Mouse (Mus musculus) hindlimb bud, embryonic 11.5 days (tissue): ENCODE measurements around the gene Rras2.

ENCODE experiments used
- DNase-seq: peaks from one replicate; pipeline ENCODE4 v3.0.0-alpha.2; 2012; ENCODE audit warnings: low read depth, low spot score; ENCODE audit errors: extremely low spot score

Gene Rras2

DNA sequence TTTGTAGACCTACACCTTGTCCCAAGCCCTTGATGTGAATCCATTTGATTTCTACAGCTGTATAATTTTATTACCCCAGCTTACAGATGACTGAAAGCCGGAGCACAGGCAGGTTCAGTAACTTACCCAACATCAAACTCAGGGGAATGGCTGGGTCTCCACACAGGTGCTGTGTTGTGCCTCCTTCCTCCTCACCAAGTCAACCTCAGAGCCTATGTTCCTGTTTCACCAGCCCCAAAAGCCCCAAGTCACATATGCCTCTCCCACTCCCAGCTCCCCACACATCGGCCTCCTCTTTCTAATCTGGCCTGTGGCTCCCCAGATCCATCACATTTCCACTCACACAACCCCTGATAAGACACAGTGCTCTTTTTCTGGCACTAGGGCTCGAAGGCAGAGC lies 2.6 kb downstream of the Rras2 start:
- DNase-seq, result no peak

DNA sequence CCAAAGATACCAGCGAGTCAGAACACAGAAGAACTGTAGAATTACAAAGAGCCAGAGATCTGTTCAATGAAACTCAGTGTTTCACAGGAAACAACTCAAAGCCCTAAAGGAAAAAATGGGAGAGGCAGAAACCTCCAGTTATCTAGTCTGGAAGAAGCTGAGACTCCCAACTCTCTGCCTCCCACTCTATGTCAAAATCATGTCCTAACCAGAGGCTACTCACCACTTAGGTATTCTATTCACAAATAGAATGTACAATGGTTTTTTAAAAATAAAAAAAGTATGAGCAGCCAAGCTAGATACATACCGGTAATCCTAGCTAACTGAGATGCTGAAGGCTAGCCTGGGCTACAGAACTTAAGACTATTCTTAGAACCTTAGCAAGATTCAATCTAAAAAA lies 3.3 kb downstream of the Rras2 start:
- no peak for DNase-seq

DNA sequence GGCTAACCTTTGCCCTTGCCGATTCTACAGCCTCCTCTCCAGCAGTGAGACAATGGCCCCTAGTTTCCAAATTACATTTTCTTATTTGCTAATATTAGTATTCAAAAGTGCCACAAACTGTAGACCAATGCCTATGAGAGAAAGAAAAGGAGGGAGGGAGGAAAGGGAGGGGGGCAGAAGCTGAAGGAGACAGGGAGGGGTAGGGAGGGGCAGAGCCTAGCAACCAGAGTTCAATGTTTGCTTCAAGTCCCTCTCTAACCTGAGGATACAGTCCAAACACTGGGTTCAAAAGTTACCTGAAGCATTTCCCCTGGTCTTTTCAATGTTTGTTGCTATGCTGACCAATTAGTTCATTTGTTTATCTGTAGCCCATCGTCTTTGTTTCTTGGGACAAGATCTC lies 7.1 kb downstream of the Rras2 start:
- DNase-seq, result no peak

DNA sequence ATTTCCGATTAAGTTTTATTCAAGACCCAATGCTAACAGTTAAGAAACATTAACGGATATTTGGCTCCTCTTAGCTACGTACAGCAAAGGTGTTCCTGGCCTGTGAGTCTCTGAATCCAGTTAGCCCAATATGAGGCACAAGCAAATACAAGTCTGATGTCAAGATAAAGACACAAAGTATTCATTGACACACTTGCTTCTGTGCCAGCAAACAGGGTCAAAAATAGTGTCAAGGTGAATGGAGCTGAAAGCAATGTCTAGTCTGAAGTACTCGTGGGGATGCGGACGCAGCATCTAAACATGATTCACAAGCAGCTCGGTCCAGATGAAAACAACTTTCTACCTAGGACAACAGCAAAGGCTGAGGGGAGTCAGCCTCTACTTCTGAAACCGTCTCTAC lies 11.7 kb downstream of the Rras2 start:
- DNase-seq, result no peak

DNA sequence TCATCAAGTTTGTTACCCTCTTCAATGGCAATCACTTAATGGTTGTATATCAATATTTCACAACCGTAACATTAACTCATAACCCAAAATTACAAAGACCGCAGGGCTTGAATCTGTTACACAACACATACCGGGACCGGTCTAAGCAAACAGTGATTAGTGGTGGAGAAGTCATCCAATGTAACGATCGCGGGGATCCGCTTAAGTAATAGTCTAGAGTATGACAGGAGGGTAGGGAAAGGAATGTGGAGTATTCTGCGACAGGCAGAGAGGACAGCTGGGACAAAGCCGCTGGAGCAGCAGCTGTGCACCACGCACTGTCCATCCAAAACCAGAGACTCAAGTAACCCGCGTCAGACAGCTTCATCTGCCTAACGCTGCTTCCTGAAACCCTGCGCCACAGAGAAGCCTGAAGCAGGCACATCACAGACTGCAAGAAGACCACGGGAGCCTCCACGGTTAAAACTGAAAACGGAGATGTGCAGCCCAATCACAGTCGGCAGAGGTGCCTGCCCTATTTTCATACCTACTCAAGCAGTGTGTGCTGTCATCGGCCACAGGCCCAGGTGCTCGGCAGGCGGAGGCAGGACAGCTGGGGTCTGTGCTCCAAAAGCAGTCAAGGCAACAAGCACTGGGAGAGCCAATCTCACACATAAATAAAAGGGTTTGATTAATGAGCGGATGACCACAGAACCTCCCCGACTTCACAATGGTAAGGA lies 13.8 kb downstream of the Rras2 start:
- DNase-seq, result no peak

DNA sequence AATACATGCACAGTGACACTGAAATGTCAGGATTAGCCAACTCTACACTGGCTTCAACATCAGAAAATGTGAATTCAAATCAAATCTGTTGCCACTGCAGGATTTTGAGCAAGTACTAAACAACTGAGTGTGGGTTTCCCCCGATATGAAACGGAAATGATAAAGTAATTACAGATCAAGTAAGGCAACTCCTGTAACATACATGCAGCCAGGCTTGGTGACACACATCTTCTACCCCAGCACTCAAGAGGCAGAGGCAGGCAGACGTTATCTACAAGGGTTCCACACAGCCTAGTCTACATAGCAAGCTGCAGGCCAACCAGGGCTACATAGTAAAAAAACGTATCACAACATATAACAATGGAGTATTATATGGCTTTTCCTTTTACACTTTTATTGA lies 14.4 kb downstream of the Rras2 start:
- DNase-seq, result no peak

DNA sequence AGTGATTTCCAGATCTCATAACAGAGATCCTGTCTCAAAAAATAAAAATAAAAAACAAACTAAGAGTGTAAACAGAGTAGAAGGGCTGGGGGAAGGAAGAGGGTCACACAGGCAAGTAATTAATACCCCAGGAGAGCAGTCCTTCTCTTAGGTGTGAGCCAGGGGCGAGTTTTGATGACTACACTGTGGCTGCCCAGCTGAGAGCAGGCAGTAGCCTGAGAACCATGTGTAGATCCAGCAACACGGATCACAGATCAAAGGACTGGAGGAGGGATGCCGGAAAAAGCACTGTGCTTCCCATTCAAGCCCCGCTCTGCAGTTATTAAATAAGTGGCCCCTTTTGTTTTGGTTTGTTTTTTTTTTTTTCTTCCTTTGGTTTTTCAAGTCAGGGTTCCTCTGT lies 15.0 kb downstream of the Rras2 start:
- no peak for DNase-seq

DNA sequence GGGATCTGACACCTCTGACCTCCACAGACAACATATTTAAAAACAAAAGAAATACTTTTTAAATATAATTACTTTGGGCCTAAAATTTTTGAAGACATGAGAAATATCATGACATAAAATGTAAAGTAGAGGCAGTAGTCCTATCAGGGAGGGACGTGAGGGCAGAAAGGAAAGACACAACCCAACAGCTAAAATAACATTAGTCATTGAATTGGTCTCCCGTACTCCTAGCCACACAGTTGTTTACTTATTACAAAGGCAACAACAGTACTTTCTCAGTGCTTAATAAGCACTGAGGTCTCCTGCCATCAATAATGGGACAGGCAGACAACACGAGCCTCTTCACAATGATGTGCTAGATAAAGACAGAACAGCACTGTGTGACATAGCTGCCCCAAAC lies 16.2 kb downstream of the Rras2 start:
- no peak for DNase-seq

DNA sequence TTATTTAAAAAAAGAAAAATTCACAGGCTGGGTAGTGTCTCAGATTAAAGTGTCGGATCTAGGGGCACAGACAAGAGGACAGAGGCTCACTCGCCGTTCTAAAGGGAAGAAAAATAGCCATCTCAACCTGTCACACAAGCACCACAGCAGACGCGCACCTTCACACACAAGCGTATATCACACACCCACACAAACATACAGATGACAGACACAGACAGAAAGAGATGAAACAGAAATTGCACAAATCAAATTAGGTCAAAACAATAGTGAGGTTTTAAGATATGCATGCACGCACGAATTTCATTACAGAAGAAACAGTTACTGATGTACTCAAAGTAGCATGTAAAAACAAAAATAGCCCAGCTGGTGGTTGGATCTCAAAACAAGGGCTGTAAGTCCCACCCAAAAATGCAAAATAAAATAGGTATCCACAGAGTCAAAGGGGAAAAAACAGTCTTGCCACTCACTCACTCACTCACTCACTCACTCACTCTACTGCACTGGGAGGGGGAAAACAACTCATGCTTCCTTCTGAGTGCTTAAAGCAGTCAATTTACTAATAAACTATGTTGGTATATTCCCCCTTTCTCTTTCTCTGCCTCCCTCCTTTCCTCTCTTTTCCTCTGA lies 23.9 kb downstream of the Rras2 start:
- no peak for DNase-seq

DNA sequence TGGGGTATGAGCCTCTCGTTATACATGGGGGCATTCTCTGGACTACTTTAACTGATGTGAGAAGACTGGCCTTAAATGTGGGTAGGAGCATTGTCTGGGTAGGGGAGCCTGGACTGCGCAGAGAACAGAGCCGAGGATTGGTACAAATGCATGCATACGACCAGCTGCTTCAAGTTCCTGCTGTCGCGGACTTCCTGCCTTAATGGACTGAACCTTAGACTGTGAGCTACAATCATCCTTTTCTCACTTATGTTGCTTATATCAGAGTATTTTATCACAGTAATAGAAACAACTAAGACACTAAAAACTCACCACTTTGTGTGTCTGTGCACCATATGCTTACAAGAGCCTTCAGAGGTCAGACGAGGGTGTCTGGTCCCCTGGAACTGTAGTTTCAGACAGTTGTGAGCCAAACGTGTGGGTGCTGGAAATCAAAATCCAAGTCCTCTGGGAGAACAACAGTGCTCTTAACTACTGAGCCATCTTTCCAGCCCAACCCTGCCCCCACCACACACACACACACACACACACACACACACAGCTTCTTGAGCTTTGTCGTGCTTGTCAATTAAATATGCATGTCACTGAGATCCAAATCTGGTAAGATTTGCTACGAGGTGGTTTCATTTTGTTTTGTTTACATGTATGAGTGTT lies 26.6 kb downstream of the Rras2 start:
- DNase-seq, result no peak

DNA sequence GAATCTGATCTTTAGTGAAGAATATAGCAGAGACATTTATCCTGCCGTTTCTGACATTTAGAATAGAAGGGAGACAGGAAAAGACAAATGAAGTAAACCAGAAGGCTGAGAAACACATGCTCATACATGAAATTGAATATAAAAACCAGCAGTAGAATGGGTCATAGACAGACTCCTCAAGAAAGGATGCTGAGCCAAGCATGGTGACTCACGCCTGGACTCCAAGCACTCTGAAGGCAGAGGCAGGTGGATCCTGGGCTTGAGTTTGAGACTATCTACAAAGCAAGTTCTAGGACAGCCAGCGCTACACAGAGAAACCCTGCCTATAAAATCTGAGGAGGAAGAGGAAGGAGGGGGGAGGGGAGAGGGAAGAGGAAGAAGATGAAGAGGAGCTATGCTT lies 27.4 kb downstream of the Rras2 start:
- DNase-seq, result no peak

DNA sequence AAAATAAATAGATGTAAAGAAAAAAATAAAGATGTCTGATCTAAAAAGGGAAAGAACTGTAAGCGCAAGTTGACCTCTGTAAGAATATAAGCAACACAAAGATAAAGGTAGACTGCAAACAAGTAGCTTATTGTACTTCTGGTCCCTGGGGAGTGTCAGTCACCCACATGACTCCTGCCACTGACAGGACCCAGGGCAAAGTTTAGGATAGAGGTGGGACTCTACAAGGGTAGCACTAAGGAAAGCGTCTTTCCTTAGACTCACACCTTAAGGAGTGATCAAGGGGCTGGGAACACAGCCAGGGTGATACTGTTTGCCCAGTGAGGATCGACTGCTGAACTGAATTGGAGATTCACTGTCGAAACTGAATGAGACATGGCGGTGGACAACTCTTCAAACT lies 28.7 kb downstream of the Rras2 start:
- no peak for DNase-seq

DNA sequence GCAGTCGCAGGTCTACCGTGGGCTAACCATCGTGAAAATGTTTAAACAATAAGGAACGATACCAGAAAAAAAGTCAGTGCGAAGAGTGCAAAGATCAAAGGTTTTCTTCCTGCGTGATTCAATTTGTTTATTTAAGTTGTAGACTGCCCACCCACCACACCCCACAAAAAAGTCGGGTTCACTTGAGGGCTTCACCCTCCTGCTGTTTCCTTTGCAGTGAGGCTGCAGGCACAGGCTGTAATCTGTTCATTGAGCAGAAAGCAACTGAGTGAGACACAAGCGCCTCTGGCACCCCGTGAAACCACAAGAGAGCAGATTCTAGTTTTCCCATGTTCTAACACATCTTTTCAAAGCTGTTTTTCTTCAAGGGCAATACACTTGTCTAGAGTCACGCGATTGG lies 29.6 kb downstream of the Rras2 start:
- DNase-seq, result no peak

DNA sequence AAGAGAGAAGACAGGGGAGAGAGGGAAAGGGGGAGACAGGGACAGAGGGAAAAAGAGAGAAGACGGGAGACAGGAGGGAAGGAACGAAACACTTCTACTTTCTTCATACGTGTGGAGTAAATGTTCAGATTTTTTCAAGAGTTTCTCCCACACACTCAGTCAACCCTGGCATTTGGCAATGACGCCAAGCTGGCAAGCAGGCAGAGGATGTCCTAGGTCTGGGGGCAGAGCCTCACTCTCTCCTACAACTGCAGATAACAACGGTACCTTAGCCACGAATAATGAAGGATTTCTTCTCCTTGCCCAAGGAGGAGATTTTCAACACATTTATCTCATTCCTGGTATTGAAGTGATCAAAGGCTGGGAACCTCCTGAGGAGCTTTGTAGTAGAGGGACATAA lies 30.2 kb downstream of the Rras2 start:
- no peak for DNase-seq

DNA sequence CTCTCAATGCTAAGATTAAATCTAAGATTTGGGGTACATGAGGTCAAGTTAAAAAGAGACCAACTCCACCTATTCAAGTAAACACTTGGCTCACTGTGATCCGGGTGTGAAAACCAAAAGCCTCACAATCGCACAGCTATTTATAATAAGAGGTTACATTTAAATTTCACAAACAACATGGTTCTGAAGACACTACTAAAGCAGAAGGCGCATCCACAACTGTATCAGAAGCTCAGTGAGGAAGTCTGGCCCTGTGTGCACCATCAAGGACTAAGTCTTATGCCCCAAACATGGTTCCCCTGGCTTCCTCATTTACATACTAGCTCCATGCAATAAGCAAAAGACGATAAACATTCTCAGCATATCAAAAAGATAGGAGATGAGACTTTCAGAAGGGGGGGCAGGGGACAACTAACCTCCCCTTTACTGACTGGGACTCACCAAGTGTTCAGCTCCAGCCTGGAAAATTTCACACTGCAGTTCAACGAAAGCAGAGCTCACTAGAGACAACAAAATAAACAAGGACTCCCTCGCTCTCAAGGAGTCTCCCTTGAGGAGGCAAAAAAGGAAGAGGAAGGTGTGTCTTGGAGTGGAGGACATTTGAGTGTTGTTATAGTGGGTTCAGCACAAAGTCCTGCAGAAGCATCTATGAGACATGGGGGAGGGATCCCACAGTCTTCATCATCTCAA lies 31.4 kb downstream of the Rras2 start:
- no peak for DNase-seq

DNA sequence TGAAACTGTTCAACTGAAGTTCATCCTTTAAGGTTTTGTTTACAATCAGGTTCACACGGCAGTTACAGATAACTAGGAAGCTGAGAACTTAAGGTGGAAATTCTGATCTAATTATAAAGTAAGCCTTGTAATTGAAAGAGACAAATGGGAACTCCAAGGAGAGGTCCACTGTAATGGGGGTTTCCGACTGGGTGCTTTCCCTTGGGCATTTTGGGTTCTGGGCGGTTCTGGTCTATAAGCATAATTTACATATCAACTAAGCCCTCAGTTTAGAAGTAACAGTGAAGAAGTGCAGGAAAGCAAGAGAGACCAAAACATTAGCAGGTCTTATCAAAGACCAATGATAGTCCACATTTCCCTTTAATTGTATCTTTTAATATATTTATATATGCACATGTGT lies 33.8 kb downstream of the Rras2 start:
- DNase-seq, result no peak

DNA sequence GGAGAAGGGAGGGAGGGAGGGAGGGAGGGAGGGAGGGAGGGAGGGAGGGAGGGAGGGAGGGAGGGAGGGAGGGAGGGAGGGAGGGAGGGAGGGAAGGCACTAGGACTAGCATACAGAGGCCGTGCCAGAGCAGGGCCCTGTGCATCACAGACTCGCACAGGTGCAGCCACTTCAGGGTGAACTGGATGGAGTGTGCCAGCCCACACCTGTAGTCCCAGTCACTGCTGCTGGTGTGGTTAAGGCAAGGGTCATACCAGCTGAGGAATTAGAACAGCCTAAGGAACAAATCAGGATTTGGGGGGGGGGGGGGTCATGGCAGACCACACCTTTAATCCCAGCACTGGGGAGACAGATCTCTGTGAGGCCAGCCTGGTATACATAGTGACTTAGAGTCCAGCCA lies 34.5 kb downstream of the Rras2 start:
- DNase-seq, result no peak

DNA sequence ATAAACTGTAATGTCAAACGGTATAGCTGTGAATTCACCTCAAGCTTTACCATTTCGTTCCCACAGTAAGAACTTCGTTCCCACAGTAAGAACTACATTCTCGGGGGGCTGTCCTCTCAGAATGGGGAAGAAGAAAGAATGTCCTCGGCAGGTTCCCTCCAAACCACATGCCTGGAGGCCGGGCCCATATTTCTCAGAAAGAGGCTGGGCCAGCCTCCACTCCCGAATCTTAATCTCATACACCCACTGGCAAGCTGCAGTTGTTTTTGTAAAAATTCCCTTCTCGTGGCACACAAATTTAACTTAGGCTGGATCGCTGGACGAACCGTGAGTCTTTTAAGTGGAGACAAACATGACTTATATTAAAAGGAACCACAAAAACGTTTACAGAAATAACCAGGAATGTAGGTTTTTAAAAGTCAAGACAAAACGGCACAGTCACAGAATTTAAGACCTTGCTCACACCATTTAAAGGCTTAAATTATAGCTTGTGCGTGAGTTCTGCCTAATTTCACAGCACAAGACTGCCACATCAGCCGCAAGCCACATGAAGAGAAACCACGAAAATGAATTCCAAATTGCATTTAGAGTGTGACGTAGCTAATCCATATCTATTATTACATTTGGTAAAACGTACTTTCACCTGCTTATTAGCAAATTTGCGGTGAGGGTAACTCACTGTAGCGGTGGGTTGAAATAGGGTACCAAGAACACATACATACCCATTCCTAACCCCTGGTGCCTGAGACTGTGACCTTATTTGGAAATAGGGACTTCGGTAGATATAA lies 35.8 kb downstream of the Rras2 start:
- DNase-seq, result no peak

DNA sequence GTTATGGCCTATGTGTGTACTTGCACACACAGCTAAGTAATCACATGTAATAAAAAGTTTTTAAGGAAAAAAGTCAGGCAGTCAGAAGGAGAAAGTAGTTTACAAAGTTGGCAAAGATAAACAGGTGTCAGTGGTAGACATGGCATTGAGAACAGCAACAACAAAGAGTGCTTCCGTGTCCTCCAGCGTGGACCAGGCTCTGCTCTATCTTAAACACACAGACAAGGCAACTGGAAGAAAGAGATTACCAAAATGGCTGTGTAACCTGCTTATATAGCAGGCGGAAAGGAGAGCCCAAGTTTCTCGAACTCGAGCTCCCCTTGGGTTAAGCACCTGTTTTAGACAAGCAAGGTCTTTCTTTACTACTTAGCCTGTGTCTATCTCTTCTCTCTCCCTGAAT lies 37.3 kb downstream of the Rras2 start:
- no peak for DNase-seq

DNA sequence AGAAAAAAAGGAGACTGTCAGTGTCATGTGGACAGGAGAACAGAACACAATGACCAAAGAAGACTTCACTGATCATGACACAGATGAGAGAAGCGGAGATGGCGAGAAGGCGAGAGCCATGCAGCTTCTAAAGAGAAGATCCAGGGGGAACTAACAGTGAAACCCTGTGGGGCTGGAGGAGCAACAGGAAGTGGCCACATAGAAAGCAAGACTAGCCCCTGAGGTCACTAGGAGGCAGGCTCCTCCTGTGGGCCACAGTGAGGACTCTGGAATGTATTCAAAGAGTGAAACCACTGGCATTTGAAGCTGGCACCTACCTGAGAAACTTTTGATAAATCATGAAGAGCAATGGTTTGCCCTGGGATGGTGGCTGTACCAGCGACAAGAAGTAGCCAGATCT lies 38.2 kb downstream of the Rras2 start:
- no peak for DNase-seq

DNA sequence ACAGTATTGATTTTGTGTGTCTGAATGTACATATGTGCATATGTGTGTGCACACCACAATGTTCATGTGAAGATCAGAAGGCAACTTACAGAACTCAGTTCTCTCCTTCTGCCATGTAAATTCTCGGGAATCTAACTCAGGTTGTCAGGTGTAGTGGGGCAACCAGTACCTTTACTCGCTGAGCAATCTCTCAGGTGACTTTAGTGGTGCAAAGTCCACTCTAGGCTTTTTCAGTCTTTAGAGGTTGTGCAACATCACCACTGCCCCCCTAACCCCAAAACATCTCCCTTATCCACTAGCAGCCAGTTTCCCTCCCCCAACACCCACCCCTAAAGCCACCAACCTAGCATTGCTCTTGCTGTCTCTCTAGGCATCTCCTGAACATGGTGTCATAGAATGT lies 43.0 kb downstream of the Rras2 start:
- no peak for DNase-seq
